Mouse (Mus musculus) inflammation-experienced regulatory T-cells, adult 16 weeks (primary cell): ENCODE data around the gene Git2. TPM values are rescaled to one million over a fixed set of nuclear protein-coding genes. Genes with fewer than 3 reads are reported as not detected.

Experiments used
- polyA plus RNA-seq: library from polyadenylated mRNA; unstranded; fragments of 100-300 nt; shearing (Covaris generic); gene quantifications from one replicate; pipeline ENCODE4 v1.2.1, GENCODE M21; 2017

Git2 gene
- polyA plus RNA-seq: 130 TPM

GRCm38 (mm10) chr5:114775056-114775979 is at the start of gene Git2:
Gene Git2 (minus strand): TSS chr5:114775517.

GRCm38 (mm10) chr5:114822796-114823688 is 47.7 kb upstream of the Git2 start, which contains the start of gene 1500011B03Rik:
Gene 1500011B03Rik (minus strand): TSS chr5:114823468.

GRCm38 (mm10) chr5:114774403-114775051 is 790 bp downstream of the Git2 start, which contains the start of gene Ankrd13a:
Gene Ankrd13a (plus strand): TSS chr5:114774677.

GRCm38 (mm10) chr5:114707265-114708068 is 67.8 kb downstream of the Git2 start, which contains the start of gene Tchp:
Gene Tchp (plus strand): TSS chr5:114707760.

GRCm38 (mm10) chr5:114690633-114691567 is 84.4 kb downstream of the Git2 start, which contains the start of gene Gltp:
Gene Gltp (minus strand): TSS chr5:114690984.

Other genes with a start within 250 kb of the Git2 start
- not detected for gene Fam222a, start 207.5 kb downstream of the Git2 start, polyA plus RNA-seq
- 1.0 TPM for gene Trpv4, start 117.1 kb downstream of the Git2 start, polyA plus RNA-seq
- gene Gltp, start 84.5 kb downstream of the Git2 start, polyA plus RNA-seq: 259 TPM
- 26.7 TPM for gene Tchp, start 67.8 kb downstream of the Git2 start, polyA plus RNA-seq
- 12.2 TPM for gene Ankrd13a, start 840 bp downstream of the Git2 start, polyA plus RNA-seq
- 77.5 TPM for gene 1500011B03Rik, start 48.0 kb upstream of the Git2 start, polyA plus RNA-seq
- gene 4930519G04Rik, start 78.1 kb upstream of the Git2 start, polyA plus RNA-seq: not detected
- gene Gm9936, start 83.2 kb upstream of the Git2 start, polyA plus RNA-seq: not detected
- 12.2 TPM for gene Oasl2, start 121.4 kb upstream of the Git2 start, polyA plus RNA-seq
- gene Oasl1, start 147.7 kb upstream of the Git2 start, polyA plus RNA-seq: 5.3 TPM
- gene 2210016L21Rik, start 166.6 kb upstream of the Git2 start, polyA plus RNA-seq: 65.2 TPM
- gene Hnf1a, start 195.6 kb upstream of the Git2 start, polyA plus RNA-seq: not detected
- gene Sppl3, start 235.6 kb upstream of the Git2 start, polyA plus RNA-seq: 3.0 TPM